Mouse (Mus musculus): ENCODE measurements around the gene Fam83d.

Gene Fam83d

GRCm38 (mm10) chr2:158816239-158816638, 48.3 kb downstream of the Fam83d start:
- DNase-seq (ENCODE audit: low read depth): no peak

- DNase-seq (ENCODE audit: low read depth): no peak
These were observed 49.8 kb downstream of the Fam83d start for GRCm38 (mm10) chr2:158817708-158818107.

DNA sequence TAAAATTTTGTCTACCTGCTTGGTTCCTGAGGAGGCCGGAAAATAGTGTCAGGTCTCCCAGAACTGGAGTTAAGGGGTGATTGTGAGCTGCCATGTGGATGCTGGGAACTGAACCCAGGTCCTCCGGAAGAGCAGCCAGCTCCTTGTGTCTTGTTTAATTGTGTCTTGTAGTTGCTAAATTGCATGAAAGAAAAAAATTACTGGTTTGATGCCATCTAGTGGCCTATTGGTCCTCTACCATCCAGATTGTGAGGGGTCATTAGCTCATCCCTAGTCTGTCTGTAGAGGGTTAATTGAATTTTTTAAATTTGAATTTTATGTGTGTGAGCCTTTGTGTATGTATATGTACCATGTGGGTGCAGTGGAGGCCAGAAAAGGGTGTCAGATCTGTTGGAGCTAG, 60.2 kb downstream of the Fam83d start:
- DNase-seq (ENCODE audit: low read depth): no peak

- DNase-seq (ENCODE audit: low read depth): no peak
These were observed 61.9 kb downstream of the Fam83d start for GRCm38 (mm10) chr2:158829746-158830145.

- DNase-seq (ENCODE audit: low read depth): no peak
These were observed 65.3 kb downstream of the Fam83d start for GRCm38 (mm10) chr2:158833221-158833620.

- DNase-seq (ENCODE audit: low read depth): no peak
These were observed 65.8 kb downstream of the Fam83d start for GRCm38 (mm10) chr2:158833645-158834044.

All from c-Kit-positive CD71-negative TER-119-negative erythroid progenitor cells, embryonic 14.5 days (primary cell).